Mouse (Mus musculus): ENCODE results near the gene Hsd11b2.

DNA sequence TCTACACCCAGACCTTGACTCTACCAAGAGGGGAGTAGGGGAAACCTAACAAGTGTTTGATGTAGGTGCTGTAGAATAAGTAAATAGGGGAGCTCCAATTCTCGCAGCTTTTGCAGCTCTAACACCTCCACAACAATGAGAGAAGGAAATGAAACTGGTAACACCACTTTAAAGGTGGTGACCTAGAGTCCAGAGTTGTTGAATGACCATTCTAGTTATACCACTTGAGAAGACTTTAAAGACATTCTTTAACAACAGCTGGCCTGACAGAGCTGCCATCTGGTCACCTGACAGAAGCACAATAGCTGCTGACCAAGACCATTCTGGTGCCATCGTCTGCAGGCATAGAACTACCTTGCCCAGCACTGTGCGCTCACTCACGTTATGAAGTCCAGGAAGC is 20.4 kb downstream of the Hsd11b2 start:
- TF ChIP-seq POLR2A (IDR thresholded peaks at IDR 0.05; ENCODE audit: extremely low read depth, insufficient read depth, low read length) (no peak), CTCF (IDR thresholded peaks at IDR 0.05; ENCODE audit: extremely low read depth, insufficient read depth, low read length) (no peak)

Measured in cortical plate, adult 2 months (tissue).